Mouse (Mus musculus) left cerebral cortex, adult 8-10 months (tissue): Measurements from ENCODE around the gene Slc24a4. TPM values are rescaled to one million over a fixed set of nuclear protein-coding genes. Genes with fewer than 3 reads are reported as not detected.
A peak's percentile ranks its signal among the peaks of the same experiment; 100 is the strongest.
"Not testable (repeated sequence)": the region's sequence is repeated elsewhere in the genome, so short reads cannot be mapped to it uniquely, and the experiment has no call there.

Experiments
- DNase-seq, 2 experiments: peaks; one replicate each; pipeline ENCODE4 v3.0.0; 2022; ENCODE audit warnings: low spot score in 2 of 2
- total RNA-seq, 4 experiments: library from RNA; stranded (reverse); gene quantifications; 2 replicates each; pipeline ENCODE4 v1.2.4; 2022

Slc24a4 gene
- total RNA-seq, 4 experiments from 2014 or later, result 47.2 to 53.8 (median 50.8) TPM

- DNase-seq, result peak in 1 of 2 experiments; percentile 67
Measured at GRCm38 (mm10) chr12:102248104-102248503, 119.6 kb downstream of the Slc24a4 start.

- DNase-seq, result no peak
Measured at GRCm38 (mm10) chr12:102250316-102250715, 121.8 kb downstream of the Slc24a4 start.

- peak in 1 of 2 experiments; percentile 66 for DNase-seq
Measured at GRCm38 (mm10) chr12:102251070-102251469, 122.5 kb downstream of the Slc24a4 start.

- peak in 1 of 2 experiments; percentile 40 for DNase-seq
Measured at GRCm38 (mm10) chr12:102251985-102252384, 123.5 kb downstream of the Slc24a4 start.

GRCm38 (mm10) chr12:102252525-102252924, 124.0 kb downstream of the Slc24a4 start:
- no peak for DNase-seq

- no peak for DNase-seq
Measured at GRCm38 (mm10) chr12:102255012-102255411, 126.5 kb downstream of the Slc24a4 start.

GRCm38 (mm10) chr12:102258522-102259112, 130.1 kb downstream of the Slc24a4 start:
- DNase-seq, result no peak

- no peak for DNase-seq
Measured at GRCm38 (mm10) chr12:102261933-102262396, 133.4 kb downstream of the Slc24a4 start.

GRCm38 (mm10) chr12:102262809-102263208, 134.3 kb downstream of the Slc24a4 start:
- DNase-seq, result no peak

GRCm38 (mm10) chr12:102263249-102263648, 134.7 kb downstream of the Slc24a4 start:
- DNase-seq, result no peak

GRCm38 (mm10) chr12:102266433-102266832, 137.9 kb downstream of the Slc24a4 start:
- DNase-seq, result no peak

GRCm38 (mm10) chr12:102269144-102269543, 140.6 kb downstream of the Slc24a4 start:
- DNase-seq, result no peak

- no peak for DNase-seq
Measured at GRCm38 (mm10) chr12:102270776-102271405, 142.4 kb downstream of the Slc24a4 start.

- DNase-seq, result no peak
Measured at GRCm38 (mm10) chr12:102271447-102271846, 142.9 kb downstream of the Slc24a4 start.

GRCm38 (mm10) chr12:102275833-102276443, 147.4 kb downstream of the Slc24a4 start:
- DNase-seq, result no peak

GRCm38 (mm10) chr12:102280290-102280689, 151.8 kb downstream of the Slc24a4 start:
- DNase-seq, result not testable (repeated sequence)

GRCm38 (mm10) chr12:102280867-102281503, 152.5 kb downstream of the Slc24a4 start:
- no peak for DNase-seq

- no peak for DNase-seq
Measured at GRCm38 (mm10) chr12:102282126-102282525, 153.6 kb downstream of the Slc24a4 start.

GRCm38 (mm10) chr12:102282763-102283482, 154.4 kb downstream of the Slc24a4 start, which contains the start of gene Rin3:
Rin3 (plus strand) TSS chr12:102283048.
- DNase-seq, result no peak

GRCm38 (mm10) chr12:102283483-102284266, 155.1 kb downstream of the Slc24a4 start:
- no peak for DNase-seq

GRCm38 (mm10) chr12:102284267-102284610, 155.7 kb downstream of the Slc24a4 start:
- DNase-seq, result no peak
